Mouse (Mus musculus): Measurements from ENCODE around the gene Tex19.1. TPM values are rescaled to one million over a fixed set of nuclear protein-coding genes. Genes with fewer than 3 reads are reported as not detected.

Tex19.1 gene
- polyA plus RNA-seq, 1 experiment, result not detected

DNA sequence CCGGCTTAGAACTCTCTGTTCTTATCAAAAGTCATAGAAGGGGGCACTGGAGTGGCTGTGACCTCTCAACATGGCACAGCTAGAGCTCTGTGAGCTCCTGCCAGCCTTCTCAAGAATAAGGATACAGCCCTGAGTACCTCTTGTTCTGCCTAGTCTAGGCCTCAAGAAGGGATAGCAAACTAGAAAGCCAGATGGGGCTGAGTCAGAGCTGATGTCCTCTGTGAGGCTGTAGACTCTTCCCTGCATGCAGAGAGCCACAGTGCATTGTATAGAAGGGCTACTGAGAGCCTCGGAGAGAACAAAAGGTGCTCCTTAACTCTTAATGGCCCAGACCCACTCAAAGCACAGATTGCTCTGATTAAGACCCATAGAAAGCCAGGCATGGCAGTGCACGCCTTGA is 28.3 kb downstream of the Tex19.1 start:
- Histone ChIP-seq H3K4me1 (ENCODE audit: control insufficient read depth, insufficient read depth, insufficient read length, low read length) (no peaks in the 10 kb centered on the region), H3K4me3 (ENCODE audit: insufficient read depth, low read depth, low read length) (no peak overlapping the region), H3K27ac (replicated peaks; ENCODE audit: low read depth, low read length) (no peak overlapping the region)

DNA sequence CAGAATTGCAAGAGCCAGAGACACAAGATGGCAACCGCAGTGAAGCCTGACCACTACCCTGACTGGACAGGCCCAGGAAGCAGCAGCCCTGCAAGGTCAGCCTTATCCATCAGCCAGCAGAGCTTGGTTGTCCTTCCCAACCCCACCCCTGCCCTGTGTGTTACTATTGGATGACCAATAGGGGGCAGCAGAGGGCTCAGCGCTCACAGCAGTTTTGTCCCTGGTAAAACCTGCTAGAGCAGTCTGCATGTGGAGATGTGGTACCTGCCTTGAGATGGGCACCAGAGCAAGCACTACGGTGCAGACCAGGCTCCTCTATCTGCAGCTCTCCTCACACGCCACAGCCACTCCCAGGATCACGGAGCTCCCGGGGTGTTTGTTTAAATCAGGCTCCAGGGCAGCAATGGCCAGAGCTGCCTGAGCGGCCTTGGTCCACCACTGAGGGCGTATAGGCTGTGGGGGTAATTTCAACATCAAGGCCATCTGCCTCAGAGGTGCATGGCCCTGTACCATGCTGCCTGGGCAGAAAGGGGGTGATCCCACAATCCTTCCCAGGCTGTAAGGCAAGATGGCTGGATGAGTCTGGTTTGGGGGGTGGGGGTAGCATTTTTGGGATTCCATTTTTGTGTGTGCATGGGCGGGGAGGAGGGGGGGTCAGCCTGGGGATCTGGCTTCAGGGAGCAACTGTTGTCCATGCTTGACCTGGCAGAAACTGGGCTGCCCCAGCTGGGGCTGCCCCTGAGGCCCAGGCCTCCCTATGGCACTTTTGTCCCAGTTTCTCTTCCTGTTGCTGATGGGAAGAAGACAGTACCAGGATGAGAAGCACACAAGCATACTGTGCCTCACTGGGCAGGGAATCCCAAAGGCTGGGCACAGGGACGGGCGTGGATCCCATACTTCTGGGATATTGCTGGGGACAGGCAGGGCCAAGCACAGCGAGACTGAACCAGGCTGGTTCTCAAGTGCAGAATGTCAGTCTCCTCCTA is 30.6 kb downstream of the Tex19.1 start:
- Histone ChIP-seq H3K27ac (replicated peaks; ENCODE audit: low read depth, low read length) (no peak overlapping the region), H3K4me1 (ENCODE audit: control insufficient read depth, insufficient read depth, insufficient read length, low read length) (no peaks in the 10 kb centered on the region), H3K4me3 (ENCODE audit: insufficient read depth, low read depth, low read length) (no peak overlapping the region)

DNA sequence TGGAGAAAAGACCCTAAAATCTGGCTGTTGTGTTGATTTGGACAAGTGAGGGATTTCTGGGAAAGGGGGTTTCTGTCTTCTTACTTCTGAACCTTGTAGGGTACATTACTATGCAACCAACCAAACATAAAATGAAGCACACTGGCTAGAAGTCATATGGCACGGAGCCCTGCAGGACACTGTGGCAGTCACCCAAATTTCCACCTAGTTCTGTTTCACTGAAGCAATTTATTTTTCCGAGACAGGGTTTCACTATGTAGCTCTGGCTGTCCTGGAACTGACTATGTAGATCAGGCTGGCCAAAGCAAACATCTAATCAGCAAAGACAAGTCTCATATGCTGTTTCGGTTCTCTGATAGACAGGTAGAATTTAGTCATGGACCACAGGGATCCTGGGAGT is 43.7 kb downstream of the Tex19.1 start:
- Histone ChIP-seq H3K4me1 (ENCODE audit: control insufficient read depth, insufficient read depth, insufficient read length, low read length) (no peaks in the 10 kb centered on the region), H3K27ac (replicated peaks; ENCODE audit: low read depth, low read length) (no peak overlapping the region), H3K4me3 (ENCODE audit: insufficient read depth, low read depth, low read length) (no peak overlapping the region)

DNA sequence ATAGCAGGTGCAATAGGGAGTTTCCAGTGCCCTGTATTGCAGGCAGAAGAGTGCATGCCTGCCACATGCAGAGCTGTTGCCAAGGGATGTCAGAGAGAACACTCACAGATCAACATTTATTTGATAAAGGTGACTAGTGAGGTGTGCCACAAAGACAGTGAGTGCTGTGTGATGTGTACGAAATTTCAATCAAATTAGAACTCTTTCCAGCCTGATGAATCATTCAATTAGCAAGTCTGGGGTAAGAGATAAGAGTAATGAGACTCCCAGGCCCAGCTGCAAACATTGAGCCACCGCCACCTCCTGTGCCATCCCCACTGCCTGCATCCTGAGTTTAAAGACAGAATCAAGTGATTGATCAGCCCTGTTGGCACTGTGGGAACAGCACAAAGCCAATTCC is 46.8 kb downstream of the Tex19.1 start:
- H3K27ac ChIP-seq (replicated peaks; ENCODE audit: low read depth, low read length), result no peak overlapping the region
- no peak overlapping the region for H3K4me3 ChIP-seq (ENCODE audit: insufficient read depth, low read depth, low read length)

DNA sequence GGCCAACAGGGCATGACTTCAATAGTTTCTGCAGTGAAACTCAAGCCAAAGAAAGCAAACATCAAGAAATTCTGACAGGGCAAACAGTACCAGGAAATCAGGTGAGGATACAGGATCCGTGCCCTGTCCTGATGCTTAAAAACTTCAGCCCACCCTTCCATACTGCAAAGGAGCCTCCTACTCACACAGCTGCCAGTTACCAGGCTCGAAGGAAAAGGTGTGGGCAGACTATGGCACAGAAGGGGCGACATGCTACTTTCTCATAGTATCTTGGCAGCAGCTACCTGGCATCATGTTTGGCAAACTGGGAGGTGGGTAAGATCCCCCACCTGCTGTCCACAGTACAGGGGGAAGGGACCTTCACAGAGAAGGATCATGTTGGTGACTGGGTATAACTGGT is 47.5 kb downstream of the Tex19.1 start:
- H3K27ac ChIP-seq (replicated peaks; ENCODE audit: low read depth, low read length), result no peak overlapping the region
- no peaks in the 10 kb centered on the region for H3K4me1 ChIP-seq (ENCODE audit: control insufficient read depth, insufficient read depth, insufficient read length, low read length)
- no peak overlapping the region for H3K4me3 ChIP-seq (ENCODE audit: insufficient read depth, low read depth, low read length)

More for the DNA sequence above, 46.8 kb downstream of the Tex19.1 start:
- no peaks in the 10 kb centered on the region for H3K4me1 ChIP-seq (ENCODE audit: control insufficient read depth, insufficient read depth, insufficient read length, low read length)

Other genes starting within 250 kb of the Tex19.1 start
- 7.1 and 11.1 TPM in 2 replicates for gene Ccdc57, start 213.3 kb upstream of the Tex19.1 start, polyA plus RNA-seq (2012; ENCODE audit: insufficient read depth, insufficient read length, missing spikeins)
- gene Slc16a3, start 197.7 kb upstream of the Tex19.1 start, polyA plus RNA-seq (2012; ENCODE audit: insufficient read depth, insufficient read length, missing spikeins), result 1.6 and 2.2 TPM in 2 replicates
- gene Csnk1d, start 154.8 kb upstream of the Tex19.1 start, polyA plus RNA-seq (2012; ENCODE audit: insufficient read depth, insufficient read length, missing spikeins), result 33.8 and 36.5 TPM in 2 replicates
- 2.3 TPM in 1 of 2 replicates, not detected in the other for gene Cd7, start 106.7 kb upstream of the Tex19.1 start, polyA plus RNA-seq (2012; ENCODE audit: insufficient read depth, insufficient read length, missing spikeins)
- gene Sectm1b, start 82.6 kb upstream of the Tex19.1 start, polyA plus RNA-seq (2012; ENCODE audit: insufficient read depth, insufficient read length, missing spikeins), result not detected in 2 replicates
- not detected in 2 replicates for gene Sectm1a, start 64.9 kb upstream of the Tex19.1 start, polyA plus RNA-seq (2012; ENCODE audit: insufficient read depth, insufficient read length, missing spikeins)
- not detected in 2 replicates for gene Tex19.2, start 27.5 kb upstream of the Tex19.1 start, polyA plus RNA-seq (2012; ENCODE audit: insufficient read depth, insufficient read length, missing spikeins)
- gene Uts2r, start 14.1 kb downstream of the Tex19.1 start, polyA plus RNA-seq (2012; ENCODE audit: insufficient read depth, insufficient read length, missing spikeins), result not detected in 2 replicates
- 2.1 and 3.3 TPM in 2 replicates for gene Hexdc, start 58.3 kb downstream of the Tex19.1 start, polyA plus RNA-seq (2012; ENCODE audit: insufficient read depth, insufficient read length, missing spikeins)
- 15.7 and 18.7 TPM in 2 replicates for gene Ogfod3, start 58.6 kb downstream of the Tex19.1 start, polyA plus RNA-seq (2012; ENCODE audit: insufficient read depth, insufficient read length, missing spikeins)
- gene Cybc1, start 83.2 kb downstream of the Tex19.1 start, polyA plus RNA-seq (2012; ENCODE audit: insufficient read depth, insufficient read length, missing spikeins), result 5.0 and 8.2 TPM in 2 replicates
- 10.4 and 12.6 TPM in 2 replicates for gene Narf, start 91.1 kb downstream of the Tex19.1 start, polyA plus RNA-seq (2012; ENCODE audit: insufficient read depth, insufficient read length, missing spikeins)
- gene Foxk2, start 113.8 kb downstream of the Tex19.1 start, polyA plus RNA-seq (2012; ENCODE audit: insufficient read depth, insufficient read length, missing spikeins), result 19.8 and 22.6 TPM in 2 replicates
- gene Wdr45b, start 208.3 kb downstream of the Tex19.1 start, polyA plus RNA-seq (2012; ENCODE audit: insufficient read depth, insufficient read length, missing spikeins), result 33.8 and 37.1 TPM in 2 replicates
- 5.1 and 5.5 TPM in 2 replicates for gene Rab40b, start 242.1 kb downstream of the Tex19.1 start, polyA plus RNA-seq (2012; ENCODE audit: insufficient read depth, insufficient read length, missing spikeins)